Comparison of ENCODE assay signal across 28 mouse cellular contexts in genomic region chr5:122287026-122287425, GRCm38 (mm10). TPM values are rescaled to one million over a fixed set of nuclear protein-coding genes. Genes with fewer than 3 reads are reported as not detected.
DNase-seq lines count a peak whose midpoint lies in the region; ATAC-seq and TF ChIP-seq lines count a peak whose summit lies in the region.
"Had no signal": no experiment of that assay in that cellular context is flagged by ENCODE, and none has a peak within 500 bp of the region (broad histone marks: within the 10 kb centered on the region; RNA-seq: fewer than 3 reads in every experiment).

No protein-coding gene starts in this region.

- peak overlapping the region; percentile 19; the same call in 1 of the 2 replicates for H3K9ac ChIP-seq in heart, embryonic 13.5 days
- H3K9ac ChIP-seq in stomach, embryonic 16.5 days (ENCODE audit: low read length): 0 out of 2 replicates have a peak overlapping the region, but pooled peaks have one; percentile 2
- no peak overlapping the region for H3K9ac ChIP-seq in stomach, postnatal 0 days (ENCODE audit: low read length)
- H3K9ac ChIP-seq: hindbrain, embryonic 12.5 days; midbrain, embryonic 12.5 days had no signal

- WGBS in heart, embryonic 13.5 days: 62% methylated on average over 4 of the region's 4 CpGs
- WGBS in stomach, embryonic 16.5 days: 78% methylated on average over 4 of the region's 4 CpGs
- WGBS in stomach, postnatal 0 days: 77% methylated on average over 4 of the region's 4 CpGs

- intact Hi-C loops in heart, postnatal 10 days (cut with DNase I): loop anchor here (5.0 kb wide), 1 partner anchor 105 kb away; the partner anchor contains the start of gene Arpc3

- no peak overlapping the region for H3K27ac ChIP-seq in heart, embryonic 13.5 days (replicated peaks)
- H3K27ac ChIP-seq in stomach, embryonic 16.5 days (ENCODE audit: low read length): no peak overlapping the region
- H3K27ac ChIP-seq in stomach, postnatal 0 days (replicated peaks): no peak overlapping the region
- H3K27ac ChIP-seq: hindbrain, embryonic 12.5 days; hindbrain, postnatal 0 days; kidney, postnatal 0 days; midbrain, embryonic 12.5 days had no signal

- ATAC-seq in CD4-positive, CD25-positive, alpha-beta regulatory T cell, adult 4 months: no peak
- no peak for ATAC-seq in heart, embryonic 13.5 days (ENCODE audit: extremely low read depth, insufficient number of reproducible peaks, low FRiP score, low TSS enrichment)
- ATAC-seq in stomach, embryonic 16.5 days (ENCODE audit: insufficient read depth, low FRiP score): no peak
- ATAC-seq in stomach, postnatal 0 days (ENCODE audit: low FRiP score, low TSS enrichment): no peak
- ATAC-seq: hindbrain, postnatal 0 days; intestine, embryonic 16.5 days; lung, postnatal 0 days had no signal

- H3K4me2 ChIP-seq in heart, embryonic 13.5 days: no peak overlapping the region
- no peak overlapping the region for H3K4me2 ChIP-seq in stomach, embryonic 16.5 days (ENCODE audit: low read depth, low read length)
- H3K4me2 ChIP-seq in stomach, postnatal 0 days (replicated peaks; ENCODE audit: low read depth): no peak overlapping the region
- H3K4me2 ChIP-seq: hindbrain, embryonic 12.5 days had no signal

- no peaks in the 10 kb centered on the region for H3K27me3 ChIP-seq in heart, embryonic 13.5 days (replicated peaks)
- H3K27me3 ChIP-seq in stomach, embryonic 16.5 days (ENCODE audit: control insufficient read depth, insufficient read depth, low read length): no peaks in the 10 kb centered on the region
- no peaks in the 10 kb centered on the region for H3K27me3 ChIP-seq in stomach, postnatal 0 days (ENCODE audit: control insufficient read depth, insufficient read depth, low read length)
- H3K27me3 ChIP-seq: hindbrain, embryonic 12.5 days; megakaryocyte, embryonic 14.5 days; midbrain, embryonic 12.5 days had no signal

- H3K4me3 ChIP-seq in heart, embryonic 13.5 days: no peak overlapping the region
- no peak overlapping the region for H3K4me3 ChIP-seq in stomach, embryonic 16.5 days (replicated peaks; ENCODE audit: low read length)
- H3K4me3 ChIP-seq in stomach, postnatal 0 days (ENCODE audit: low read depth, low read length): no peak overlapping the region
- H3K4me3 ChIP-seq: erythroblast, embryonic 14.5 days; hindbrain, embryonic 12.5 days; megakaryocyte, embryonic 14.5 days; midbrain, embryonic 12.5 days; myocyte had no signal

- peak; percentile 36 for DNase-seq in CD4-positive, CD25-positive, alpha-beta regulatory T cell, adult 2 months (ENCODE audit: low read depth, low spot score)
- no peak for DNase-seq in heart, postnatal 10 days
- no peak for DNase-seq in stomach, postnatal 0 days (ENCODE audit: low spot score)
- DNase-seq in adrenal gland, adult 2 months: no peak
- DNase-seq: adrenal gland, postnatal 25 days; cerebellum, adult 2 months; cerebellum, postnatal 14 days; gastrocnemius, postnatal 25 days; kidney, adult 8-10 months; layer of hippocampus, postnatal 36 days; left cerebral cortex, postnatal 4 days; lung, adult 18-20 months; lung, postnatal 4 days; retina, postnatal 1 day; right cerebral cortex, postnatal 14 days; thymus, postnatal 14 days had no signal

- no peaks in the 10 kb centered on the region for H3K9me3 ChIP-seq in heart, embryonic 13.5 days
- H3K9me3 ChIP-seq in stomach, embryonic 16.5 days (replicated peaks; ENCODE audit: control insufficient read depth, low read length): no peaks in the 10 kb centered on the region
- no peaks in the 10 kb centered on the region for H3K9me3 ChIP-seq in stomach, postnatal 0 days (ENCODE audit: control insufficient read depth, low read length)
- H3K9me3 ChIP-seq: hindbrain, embryonic 12.5 days; megakaryocyte, embryonic 14.5 days; midbrain, embryonic 12.5 days had no signal

- no peak for TF ChIP-seq EP300 in stomach, postnatal 0 days (optimal IDR thresholded peaks at IDR 0.05)

- H3K4me1 ChIP-seq in heart, embryonic 13.5 days: peaks cover 49% of the 10 kb centered on the region
- peaks cover 29% of the 10 kb centered on the region; the same call in 1 of the 2 replicates for H3K4me1 ChIP-seq in stomach, embryonic 16.5 days (ENCODE audit: control insufficient read depth, insufficient read depth, low read length)
- 0 out of 2 replicates have a peak, but pooled peaks cover 3% of the 10 kb centered on the region for H3K4me1 ChIP-seq in stomach, postnatal 0 days (replicated peaks; ENCODE audit: control insufficient read depth, insufficient read depth)

- no peak for TF ChIP-seq CTCF in stomach, postnatal 0 days (IDR thresholded peaks at IDR 0.05; ENCODE audit: low read depth)

- peaks cover 23% of the 10 kb centered on the region for H3K36me3 ChIP-seq in heart, embryonic 13.5 days
- H3K36me3 ChIP-seq in stomach, embryonic 16.5 days (ENCODE audit: control insufficient read depth, insufficient read depth, low read length): no peaks in the 10 kb centered on the region
- H3K36me3 ChIP-seq in stomach, postnatal 0 days (ENCODE audit: control insufficient read depth, insufficient read depth, low read length): no peaks in the 10 kb centered on the region

RNA-seq across cellular contexts. Expression of gene Pptc7, which starts 2.9 kb away (rescaled TPM):
- 10 to 100 TPM; 17.8 to 18.7 TPM for polyA plus RNA-seq in CD4-positive, CD25-positive, alpha-beta regulatory T cell, adult 4 months (2017; shearing (Covaris generic))
- 9.1 and 9.7 TPM in 2 replicates for polyA plus RNA-seq in heart, embryonic 13.5 days (2015; fragmentation: Nextera tagmentation; extraction: Ambion mirVana)
- 10 to 100 TPM; 63.4 to 83.1 TPM for total RNA-seq in heart, postnatal 10 days (2021)
- polyA plus RNA-seq in stomach, embryonic 16.5 days (2015; fragmentation: Nextera tagmentation; extraction: Ambion mirVana): 8.0 and 8.3 TPM in 2 replicates
- polyA plus RNA-seq in stomach, postnatal 0 days (2015; fragmentation: Nextera tagmentation; extraction: Ambion mirVana): 7.8 and 8.2 TPM in 2 replicates
- total RNA-seq in adrenal gland, adult 2 months (2021): 10 to 100 TPM; 52.0 to 63.4 TPM
- polyA plus RNA-seq in adrenal gland, adult 2 months (2012; rRNA removed): 46.3 and 57.5 TPM in 2 replicates

RNA-seq across cellular contexts. Expression of gene Tctn1, which starts 22.8 kb away (rescaled TPM):
- 1 to 10 TPM; 1.1 to 2.0 TPM for polyA plus RNA-seq in CD4-positive, CD25-positive, alpha-beta regulatory T cell, adult 4 months (2017; shearing (Covaris generic))
- 2.5 and 2.8 TPM in 2 replicates for polyA plus RNA-seq in heart, embryonic 13.5 days (2015; fragmentation: Nextera tagmentation; extraction: Ambion mirVana)
- 1 to 10 TPM; 5.4 to 5.5 TPM for total RNA-seq in heart, postnatal 10 days (2021)
- 5.0 and 7.2 TPM in 2 replicates for polyA plus RNA-seq in stomach, embryonic 16.5 days (2015; fragmentation: Nextera tagmentation; extraction: Ambion mirVana)
- 2.3 TPM in 2 replicates for polyA plus RNA-seq in stomach, postnatal 0 days (2015; fragmentation: Nextera tagmentation; extraction: Ambion mirVana)
- 10 to 100 TPM; 11.4 to 14.2 TPM for total RNA-seq in adrenal gland, adult 2 months (2021)
- 47.0 and 58.3 TPM in 2 replicates for polyA plus RNA-seq in adrenal gland, adult 2 months (2012; rRNA removed)
